Mouse (Mus musculus): ENCODE data around the gene Atf6b. TPM values are rescaled to one million over a fixed set of nuclear protein-coding genes. Genes with fewer than 3 reads are reported as not detected.

The Atf6b gene
- polyA plus RNA-seq, 1 experiment from 2014 or later: 117 TPM

DNA sequence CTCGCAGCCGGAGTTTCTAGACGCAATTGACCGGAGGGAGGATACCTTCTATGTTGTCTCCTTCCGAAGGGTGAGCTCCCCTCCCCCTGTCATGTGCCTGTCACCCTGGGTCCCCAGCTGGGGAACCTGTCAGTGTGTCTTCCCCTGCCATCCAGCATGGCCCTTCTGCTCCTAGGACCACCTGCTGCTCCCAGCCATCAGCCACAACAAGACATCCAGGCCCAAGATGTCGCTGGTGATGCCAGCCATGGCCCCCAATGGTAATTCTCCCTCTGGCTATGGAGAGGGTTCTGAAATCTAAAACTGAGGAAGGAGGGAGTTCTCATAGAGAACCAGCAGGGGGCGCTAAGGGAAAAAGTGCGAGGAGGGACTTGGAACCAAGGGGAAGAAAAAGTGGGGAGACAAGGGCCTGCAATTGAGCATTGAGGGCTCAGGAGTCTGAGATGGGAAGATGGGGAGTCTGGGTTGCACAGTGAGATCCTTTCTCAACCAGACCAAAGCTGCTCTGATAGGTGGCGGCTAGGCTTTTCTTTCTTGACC lies 6.9 kb downstream of the Atf6b start:
- peaks cover 67% of the 10 kb centered on the region for H3K36me3 ChIP-seq
- no peak for ATAC-seq (ENCODE audit: low FRiP score)
- no peaks in the 10 kb centered on the region; the same call in 1 of the 2 replicates for H3K27me3 ChIP-seq
- H3K4me3 ChIP-seq: no peak overlapping the region
- WGBS: 67% methylated on average over 9 of the region's 9 CpGs
- peaks cover 15% of the 10 kb centered on the region for H3K4me1 ChIP-seq (replicated peaks)
- no peak overlapping the region for H3K9ac ChIP-seq
- no peak overlapping the region for H3K4me2 ChIP-seq
- no peaks in the 10 kb centered on the region for H3K9me3 ChIP-seq
- no peak overlapping the region for H3K27ac ChIP-seq

- Histone ChIP-seq H3K27ac (no peak overlapping the region), H3K4me1 (replicated peaks) (peaks cover 12% of the 10 kb centered on the region; the same call in 1 of the 2 replicates), H3K4me3 (no peak overlapping the region), H3K36me3 (peaks cover 61% of the 10 kb centered on the region), H3K9ac (no peak overlapping the region), H3K4me2 (no peak overlapping the region), H3K9me3 (no peaks in the 10 kb centered on the region), H3K27me3 (peaks cover 5% of the 10 kb centered on the region)
- ATAC-seq (ENCODE audit: low FRiP score): no peak
- WGBS: 95% methylated on average over 13 of the region's 13 CpGs
Measured at GRCm38 (mm10) chr17:34654392-34654791, 7.4 kb downstream of the Atf6b start.

- Histone ChIP-seq H3K9me3 (no peaks in the 10 kb centered on the region), H3K9ac (no peak overlapping the region), H3K27me3 (peaks cover 12% of the 10 kb centered on the region), H3K27ac (no peak overlapping the region), H3K4me3 (no peak overlapping the region), H3K4me2 (no peak overlapping the region), H3K4me1 (replicated peaks) (peaks cover 12% of the 10 kb centered on the region; the same call in 1 of the 2 replicates), H3K36me3 (peaks cover 53% of the 10 kb centered on the region)
- ATAC-seq (ENCODE audit: low FRiP score): 0 out of 2 replicates have a peak, but pooled peaks have one; percentile 4
- WGBS: 81% methylated on average over 7 of the region's 7 CpGs
Measured at GRCm38 (mm10) chr17:34655160-34655559, 8.2 kb downstream of the Atf6b start.

DNA sequence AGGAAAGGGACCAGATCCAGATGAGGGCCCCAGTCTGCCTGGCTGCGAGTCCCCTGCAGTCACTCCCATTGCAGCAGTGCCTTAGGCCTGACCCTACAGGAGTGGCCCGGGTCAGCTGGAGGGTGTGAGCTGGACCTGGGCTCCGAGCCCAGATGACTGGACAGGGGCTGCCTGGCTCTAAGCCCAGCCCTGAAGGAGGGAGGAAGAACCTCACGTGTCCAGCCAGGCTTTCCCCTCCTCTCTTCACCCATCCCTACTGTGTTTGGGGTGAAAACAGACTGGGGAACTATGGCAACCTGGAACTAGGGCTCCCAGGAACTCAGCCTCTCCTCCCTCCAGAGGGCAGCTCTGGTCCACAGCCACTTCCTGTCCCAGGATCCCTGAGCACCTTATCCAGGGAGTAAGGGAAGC lies 8.6 kb downstream of the Atf6b start:
- peak; percentile 37 for ATAC-seq (ENCODE audit: low FRiP score)
- WGBS: 66% methylated on average over 4 of the region's 4 CpGs
- H3K9ac ChIP-seq: no peak overlapping the region
- H3K9me3 ChIP-seq: no peaks in the 10 kb centered on the region
- H3K4me1 ChIP-seq (replicated peaks): peaks cover 13% of the 10 kb centered on the region; the same call in 1 of the 2 replicates
- peaks cover 49% of the 10 kb centered on the region for H3K36me3 ChIP-seq
- H3K27ac ChIP-seq: 0 out of 2 replicates have a peak overlapping the region, but pooled peaks have one; percentile 23
- H3K4me2 ChIP-seq: no peak overlapping the region
- H3K27me3 ChIP-seq: peaks cover 16% of the 10 kb centered on the region
- no peak overlapping the region for H3K4me3 ChIP-seq

DNA sequence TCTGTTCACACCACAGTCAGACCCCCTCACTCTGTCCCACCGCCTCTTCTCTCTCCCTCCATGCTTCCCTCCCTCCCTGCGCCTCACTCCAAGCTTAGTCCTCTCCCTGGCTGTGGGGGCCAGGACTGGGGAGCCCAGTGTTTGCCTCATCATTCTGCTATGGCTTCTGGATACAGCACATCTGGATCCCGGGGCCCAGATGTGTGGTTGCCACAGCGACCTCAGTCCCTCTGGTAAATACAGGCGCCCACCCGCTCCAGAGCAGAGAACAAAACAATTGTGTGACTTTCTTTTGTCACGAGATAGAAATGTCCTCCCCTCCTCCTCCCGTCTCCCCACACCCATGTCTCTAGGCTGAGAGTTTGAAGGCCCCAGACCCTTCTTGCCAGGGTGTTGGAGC lies 9.7 kb downstream of the Atf6b start:
- H3K4me1 ChIP-seq (replicated peaks): peaks cover 24% of the 10 kb centered on the region; the same call in 1 of the 2 replicates
- no peak overlapping the region for H3K27ac ChIP-seq
- H3K9ac ChIP-seq: no peak overlapping the region
- no peak for ATAC-seq (ENCODE audit: low FRiP score)
- H3K9me3 ChIP-seq: no peaks in the 10 kb centered on the region
- no peak overlapping the region for H3K4me2 ChIP-seq
- peaks cover 38% of the 10 kb centered on the region for H3K36me3 ChIP-seq
- H3K27me3 ChIP-seq: peaks cover 27% of the 10 kb centered on the region
- H3K4me3 ChIP-seq: no peak overlapping the region
- WGBS: 34% methylated on average over 8 of the region's 8 CpGs

DNA sequence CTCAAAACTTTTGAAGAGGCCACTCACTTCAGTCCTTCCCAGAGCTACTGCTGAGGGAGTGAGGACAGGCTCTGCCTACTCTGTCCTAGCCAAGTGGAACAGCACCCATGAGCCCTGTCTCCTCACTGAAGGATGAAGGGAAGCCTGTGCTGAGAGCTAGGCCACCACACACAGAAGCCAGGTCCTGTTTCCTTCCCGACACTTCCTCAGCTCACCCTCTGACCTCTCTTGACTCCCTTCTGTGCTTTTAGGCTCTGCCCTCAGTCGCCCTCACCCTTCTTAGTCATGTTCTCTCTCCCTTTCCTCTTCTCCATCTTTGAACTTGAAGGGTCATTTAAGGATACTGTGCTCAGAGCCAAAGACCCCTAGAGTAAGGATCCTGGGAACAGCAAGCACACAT lies 10.3 kb downstream of the Atf6b start:
- Histone ChIP-seq H3K36me3 (peaks cover 32% of the 10 kb centered on the region), H3K4me2 (no peak overlapping the region), H3K27ac (no peak overlapping the region), H3K4me3 (no peak overlapping the region), H3K9me3 (no peaks in the 10 kb centered on the region), H3K27me3 (peaks cover 28% of the 10 kb centered on the region), H3K4me1 (replicated peaks) (peaks cover 24% of the 10 kb centered on the region; the same call in 1 of the 2 replicates), H3K9ac (no peak overlapping the region)
- 34% methylated on average over 2 of the region's 2 CpGs for WGBS
- no peak for ATAC-seq (ENCODE audit: low FRiP score)

GRCm38 (mm10) chr17:34658145-34658544 lies 11.2 kb downstream of the Atf6b start:
- Histone ChIP-seq H3K9ac (no peak overlapping the region), H3K27me3 (peaks cover 37% of the 10 kb centered on the region), H3K4me3 (no peak overlapping the region), H3K4me1 (replicated peaks) (peaks cover 24% of the 10 kb centered on the region; the same call in 1 of the 2 replicates), H3K36me3 (peaks cover 23% of the 10 kb centered on the region), H3K4me2 (no peak overlapping the region), H3K9me3 (no peaks in the 10 kb centered on the region), H3K27ac (no peak overlapping the region)
- 90% methylated on average over 2 of the region's 2 CpGs for WGBS
- ATAC-seq (ENCODE audit: low FRiP score): no peak

DNA sequence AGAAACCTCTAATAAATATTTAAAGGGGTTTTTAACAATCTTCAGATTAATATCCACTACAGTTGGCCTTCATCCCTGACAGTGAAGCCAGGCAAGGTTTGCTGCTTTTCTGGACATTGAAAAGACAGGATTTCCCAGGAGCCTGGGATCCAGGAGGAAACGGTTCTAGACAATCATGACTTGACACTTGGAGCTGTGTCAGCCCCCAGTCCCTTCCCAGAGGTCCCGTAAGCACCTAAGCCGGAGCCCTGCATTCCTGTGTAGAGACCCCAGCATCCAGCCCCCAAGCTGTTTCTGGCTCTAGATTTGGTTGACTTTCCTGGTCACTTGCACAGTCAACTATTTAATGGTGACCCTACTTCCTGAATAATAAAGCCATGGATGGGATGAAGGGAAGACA lies 11.6 kb downstream of the Atf6b start:
- ATAC-seq (ENCODE audit: low FRiP score): no peak
- no peak overlapping the region for H3K27ac ChIP-seq
- no peak overlapping the region for H3K4me2 ChIP-seq
- no peaks in the 10 kb centered on the region for H3K9me3 ChIP-seq
- H3K9ac ChIP-seq: no peak overlapping the region
- 80% methylated on average over 3 of the region's 3 CpGs for WGBS
- H3K36me3 ChIP-seq: peaks cover 19% of the 10 kb centered on the region
- no peak overlapping the region for H3K4me3 ChIP-seq
- H3K4me1 ChIP-seq (replicated peaks): peaks cover 24% of the 10 kb centered on the region; the same call in 1 of the 2 replicates
- peaks cover 41% of the 10 kb centered on the region for H3K27me3 ChIP-seq

- H3K27ac ChIP-seq: no peak overlapping the region
- peaks cover 11% of the 10 kb centered on the region for H3K36me3 ChIP-seq
- 74% methylated on average over 12 of the region's 12 CpGs for WGBS
- peaks cover 42% of the 10 kb centered on the region for H3K27me3 ChIP-seq
- ATAC-seq (ENCODE audit: low FRiP score): no peak
- H3K4me2 ChIP-seq: no peak overlapping the region
- no peaks in the 10 kb centered on the region for H3K9me3 ChIP-seq
- no peak overlapping the region for H3K9ac ChIP-seq
- H3K4me3 ChIP-seq: no peak overlapping the region
- peaks cover 24% of the 10 kb centered on the region; the same call in 1 of the 2 replicates for H3K4me1 ChIP-seq (replicated peaks)
Measured at GRCm38 (mm10) chr17:34659181-34659896, 12.4 kb downstream of the Atf6b start.

DNA sequence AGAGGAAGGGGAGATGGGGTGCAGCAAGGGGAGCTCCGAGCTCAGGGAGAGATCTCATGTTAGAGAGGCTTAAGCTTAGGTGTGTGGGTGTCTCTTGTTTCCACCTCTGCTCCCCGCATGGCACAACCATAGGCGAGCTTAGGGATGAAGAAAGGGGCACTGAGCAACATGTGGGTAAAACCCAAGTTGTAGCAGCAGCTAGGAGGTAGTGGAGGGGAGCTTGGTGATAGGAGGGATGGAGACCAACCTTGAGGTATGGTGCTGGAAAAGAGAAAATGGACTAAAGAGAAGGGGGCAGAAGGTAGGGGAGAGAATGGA lies 12.9 kb downstream of the Atf6b start:
- H3K4me2 ChIP-seq: no peak overlapping the region
- H3K36me3 ChIP-seq: peaks cover 7% of the 10 kb centered on the region
- 71% methylated on average over 3 of the region's 3 CpGs for WGBS
- H3K9me3 ChIP-seq: no peaks in the 10 kb centered on the region
- H3K4me3 ChIP-seq: no peak overlapping the region
- peaks cover 24% of the 10 kb centered on the region; the same call in 1 of the 2 replicates for H3K4me1 ChIP-seq (replicated peaks)
- no peak overlapping the region for H3K27ac ChIP-seq
- H3K27me3 ChIP-seq: peaks cover 42% of the 10 kb centered on the region
- no peak overlapping the region for H3K9ac ChIP-seq
- ATAC-seq (ENCODE audit: low FRiP score): no peak

DNA sequence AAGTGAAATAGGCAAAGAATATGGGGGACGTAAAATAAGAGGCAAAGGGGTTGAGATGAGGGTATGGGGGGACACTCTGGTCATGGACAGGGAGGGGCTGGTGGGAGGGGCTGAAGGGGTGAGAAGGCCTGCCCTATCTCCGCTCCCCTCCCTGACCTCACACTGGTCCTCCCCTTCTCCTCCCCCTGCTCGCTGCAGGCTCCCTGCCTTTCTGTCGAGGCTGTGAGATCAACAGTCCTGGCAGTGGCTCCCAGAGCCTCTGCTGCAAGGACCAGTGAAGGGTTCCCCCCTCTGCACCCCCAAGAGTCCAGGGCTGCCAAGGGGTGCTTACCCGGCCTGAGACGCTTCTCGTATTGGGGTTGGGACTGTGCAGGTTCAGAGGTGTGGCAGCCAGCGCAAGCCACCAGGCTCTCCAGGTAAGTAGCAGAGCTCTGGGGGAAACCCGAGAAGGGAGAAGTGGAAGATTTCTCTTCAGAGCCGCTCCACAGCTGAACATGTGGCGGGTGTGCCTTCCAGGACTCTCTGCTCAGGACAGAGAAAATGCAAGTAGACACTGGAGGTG lies 13.4 kb downstream of the Atf6b start:
- H3K4me2 ChIP-seq: no peak overlapping the region
- no peak for ATAC-seq (ENCODE audit: low FRiP score)
- 48% methylated on average over 10 of the region's 11 CpGs for WGBS

DNA sequence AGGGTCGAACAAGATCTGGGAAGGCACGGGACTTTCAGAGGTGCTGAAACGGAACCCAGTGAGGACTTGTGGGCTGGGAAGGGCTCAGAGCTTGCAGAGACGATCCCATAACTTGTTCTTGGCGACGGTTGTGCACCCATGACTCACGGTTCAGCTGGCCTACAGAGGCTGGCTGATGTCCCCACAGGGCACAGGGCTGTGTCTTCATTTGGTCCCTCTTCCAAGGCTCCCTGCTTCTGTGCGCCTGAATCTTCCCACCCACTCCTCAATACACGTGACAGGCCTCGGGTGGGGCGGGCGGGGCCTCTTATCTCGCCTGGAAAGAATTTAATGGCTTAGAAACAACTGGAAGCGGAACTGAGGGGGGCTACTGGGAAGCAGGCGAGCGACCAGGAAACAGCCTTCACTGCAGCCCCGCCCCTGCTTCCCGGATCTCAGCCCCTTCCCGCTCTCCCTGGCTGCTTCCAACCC lies 14.2 kb downstream of the Atf6b start:
- Histone ChIP-seq H3K27me3 (peaks cover 42% of the 10 kb centered on the region), H3K4me2 (peak overlapping the region; percentile 33), H3K9me3 (no peaks in the 10 kb centered on the region), H3K4me3 (no peak overlapping the region), H3K36me3 (no peaks in the 10 kb centered on the region), H3K27ac (no peak overlapping the region), H3K4me1 (replicated peaks) (peaks cover 17% of the 10 kb centered on the region; the same call in 1 of the 2 replicates), H3K9ac (no peak overlapping the region)
- ATAC-seq (ENCODE audit: low FRiP score): no peak
- WGBS: 15% methylated on average over 19 of the region's 19 CpGs

More for the DNA sequence above, 13.4 kb downstream of the Atf6b start:
- H3K4me1 ChIP-seq (replicated peaks): peaks cover 24% of the 10 kb centered on the region; the same call in 1 of the 2 replicates
- peaks cover 3% of the 10 kb centered on the region for H3K36me3 ChIP-seq
- H3K9ac ChIP-seq: peak overlapping the region; percentile 8; the same call in 1 of the 2 replicates
- no peak overlapping the region for H3K4me3 ChIP-seq
- H3K9me3 ChIP-seq: no peaks in the 10 kb centered on the region
- H3K27me3 ChIP-seq: peaks cover 42% of the 10 kb centered on the region
- no peak overlapping the region for H3K27ac ChIP-seq

Measured in hindbrain, embryonic 13.5 days (tissue).